Mouse (Mus musculus) myocyte (in vitro differentiated cells): ENCODE results near the gene Upk3b. TPM values are rescaled to one million over a fixed set of nuclear protein-coding genes. Genes with fewer than 3 reads are reported as not detected.

Experiments used
- H3K27me3 ChIP-seq: one replicate; pipeline ENCODE4 v1.6.1; 2011; ENCODE audit not compliant: control insufficient read depth, insufficient read depth, insufficient read length
- H3K36me3 ChIP-seq: one replicate; pipeline ENCODE4 v1.6.1; 2011; ENCODE audit not compliant: control insufficient read depth, insufficient read depth
- H3K4me2 ChIP-seq: one replicate; pipeline ENCODE4 v1.6.1; 2011; ENCODE audit warnings: low read depth, control low read depth
- H3K4me3 ChIP-seq: one replicate; pipeline ENCODE4 v1.5.1; 2011; ENCODE audit warnings: mild to moderate bottlenecking, control low read depth, moderate library complexity
- H3K79me2 ChIP-seq: one replicate; pipeline ENCODE4 v1.6.1; 2011; ENCODE audit not compliant: control insufficient read depth, insufficient read depth
- H3ac ChIP-seq: one replicate; pipeline ENCODE4 v1.6.1; 2011; ENCODE audit not compliant: control insufficient read depth, insufficient read length
- CEBPB ChIP-seq: IDR thresholded peaks from 2 replicates; pipeline ENCODE4 v1.6.1; 2011; ENCODE audit warnings: mild to moderate bottlenecking, moderate library complexity; ENCODE audit not compliant: poor library complexity, insufficient read depth, severe bottlenecking
- E2F4 ChIP-seq: IDR thresholded peaks from one replicate; pipeline ENCODE4 v1.6.1; 2011; ENCODE audit warnings: mild to moderate bottlenecking, control low read depth, moderate library complexity; ENCODE audit not compliant: insufficient read depth
- MAX ChIP-seq: IDR thresholded peaks from one replicate; pipeline ENCODE4 v1.6.1; 2011; ENCODE audit warnings: low read depth, mild to moderate bottlenecking, control low read depth
- MYOD1 ChIP-seq, 3 experiments: IDR thresholded peaks; one replicate each; pipeline ENCODE4 v1.6.1; 2011; ENCODE audit warnings: control low read depth in 2 of 3, low read depth in 2 of 3, mild to moderate bottlenecking in 2 of 3, moderate library complexity in 1 of 3; ENCODE audit not compliant: insufficient read length in 2 of 3, control insufficient read depth in 1 of 3
- MYOG ChIP-seq, 3 experiments: IDR thresholded peaks; one replicate each; pipeline ENCODE4 v1.6.1; 2011; ENCODE audit warnings: control low read depth in 2 of 3, low read depth in 2 of 3, mild to moderate bottlenecking in 2 of 3; ENCODE audit not compliant: insufficient read length in 2 of 3, control insufficient read depth in 1 of 3, insufficient read depth in 1 of 3
- POLR2A ChIP-seq: IDR thresholded peaks from one replicate; pipeline ENCODE4 v1.6.1; 2011; ENCODE audit warnings: low read depth, mild to moderate bottlenecking, control low read depth, moderate library complexity; ENCODE audit not compliant: insufficient read length
- POLR2AphosphoS2 ChIP-seq: IDR thresholded peaks from one replicate; pipeline ENCODE4 v1.6.1; 2011; ENCODE audit warnings: low read depth, control low read depth; ENCODE audit not compliant: insufficient read length
- REST ChIP-seq: IDR thresholded peaks from one replicate; pipeline ENCODE4 v1.6.1; 2011; ENCODE audit warnings: mild to moderate bottlenecking, control low read depth, moderate library complexity; ENCODE audit not compliant: insufficient read depth, insufficient read length
- SRF ChIP-seq: IDR thresholded peaks from one replicate; pipeline ENCODE4 v1.6.1; 2011; ENCODE audit warnings: low read depth; ENCODE audit not compliant: control insufficient read depth, insufficient read length
- TCF12 ChIP-seq: IDR thresholded peaks from one replicate; pipeline ENCODE4 v1.6.1; 2011; ENCODE audit warnings: mild to moderate bottlenecking, control low read depth; ENCODE audit not compliant: poor library complexity, insufficient read depth, severe bottlenecking
- TCF3 ChIP-seq: IDR thresholded peaks from one replicate; pipeline ENCODE4 v1.6.1; 2011; ENCODE audit warnings: low read depth, control low read depth; ENCODE audit not compliant: insufficient read length
- USF1 ChIP-seq: IDR thresholded peaks from one replicate; pipeline ENCODE4 v1.6.1; 2011; ENCODE audit warnings: low read depth, mild to moderate bottlenecking, control low read depth, moderate library complexity
- polyA plus RNA-seq: library from polyadenylated mRNA; unstranded; fragments of >200 nt; fragmentation: generic; extraction: Trizol; gene quantifications from one replicate; pipeline ENCODE4 v1.2.1, GENCODE M21; 2012; ENCODE audit warnings: missing spikeins

Upk3b gene
- polyA plus RNA-seq, 1 experiment: not detected

- H3K4me2 ChIP-seq: peak overlapping the region; percentile 58
- H3K36me3 ChIP-seq: peaks cover 7% of the 10 kb centered on the region
- no peak for TF ChIP-seq TCF3
- TF ChIP-seq POLR2AphosphoS2: no peak
- no peak overlapping the region for H3ac ChIP-seq
- peaks cover 6% of the 10 kb centered on the region for H3K79me2 ChIP-seq
- no peak overlapping the region for H3K4me3 ChIP-seq
- H3K27me3 ChIP-seq: no peaks in the 10 kb centered on the region
These were observed 23.4 kb upstream of the Upk3b start for GRCm38 (mm10) chr5:136014877-136015276.

DNA sequence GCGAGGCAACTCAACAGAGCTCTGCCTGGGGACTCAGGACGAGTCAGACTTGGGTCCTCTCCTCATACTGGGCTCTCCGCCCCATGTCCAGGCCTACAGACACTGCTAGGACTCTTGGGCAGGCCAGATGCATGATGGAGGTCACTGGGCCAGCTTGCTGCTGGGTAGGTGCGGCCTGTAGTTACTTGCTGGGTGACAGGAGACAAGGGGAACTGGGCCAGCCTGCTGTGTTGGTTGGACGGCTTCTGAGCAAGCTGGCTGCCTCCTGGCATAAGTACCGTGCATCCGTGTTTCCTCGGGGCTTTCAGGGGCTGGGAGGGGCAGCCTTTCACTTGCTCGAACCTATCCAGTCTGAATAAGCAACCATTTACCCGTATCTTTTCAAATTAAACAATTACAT is 22.7 kb upstream of the Upk3b start:
- Histone ChIP-seq H3K4me2 (peak overlapping the region; percentile 58), H3K79me2 (peaks cover 6% of the 10 kb centered on the region), H3K36me3 (peaks cover 7% of the 10 kb centered on the region), H3K4me3 (no peak overlapping the region), H3ac (no peak overlapping the region), H3K27me3 (no peaks in the 10 kb centered on the region)
- TF ChIP-seq CEBPB (no peak), USF1 (no peak), SRF (no peak), TCF3 (no peak), MAX (no peak), E2F4 (no peak), POLR2A (no peak), POLR2AphosphoS2 (no peak), REST (no peak), TCF12 (no peak), MYOD1 (IDR thresholded peaks at IDR 0.05; ENCODE audit: control insufficient read depth in 1 of 3, insufficient read length in 2 of 3, low read depth in 2 of 3) (no peak), MYOG (IDR thresholded peaks at IDR 0.05; ENCODE audit: control insufficient read depth in 1 of 3, insufficient read depth in 1 of 3, insufficient read length in 2 of 3, low read depth in 2 of 3) (no peak)

- H3K36me3 ChIP-seq: peaks cover 7% of the 10 kb centered on the region
- TF ChIP-seq TCF3 (no peak), USF1 (peak; percentile 68), MAX (peak; percentile 80), TCF12 (no peak), SRF (no peak), MYOD1 (IDR thresholded peaks at IDR 0.05; ENCODE audit: control insufficient read depth in 1 of 3, insufficient read length in 2 of 3, low read depth in 2 of 3) (peak in 1 of 3 experiments; percentile 27), POLR2A (no peak)
These were observed 22.1 kb upstream of the Upk3b start for GRCm38 (mm10) chr5:136016014-136016876.

DNA sequence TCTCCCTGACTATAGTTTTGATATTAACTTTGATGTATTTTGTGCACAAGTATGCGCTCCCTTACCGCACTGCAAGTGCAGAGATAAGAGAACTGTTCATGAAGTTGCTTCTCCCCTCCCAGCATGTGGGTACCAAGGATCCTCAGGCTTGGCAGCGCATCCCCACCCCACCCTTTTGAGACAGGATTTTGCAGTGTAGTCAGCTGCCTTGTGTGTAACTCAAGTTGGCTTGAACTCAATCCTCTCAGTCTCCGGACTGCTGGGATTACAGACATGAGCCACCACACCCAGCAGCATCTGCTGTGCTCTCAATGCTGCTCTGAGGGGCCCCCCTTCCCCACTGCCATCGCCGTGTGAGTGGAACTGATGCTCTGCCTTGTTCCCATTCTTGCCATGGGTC is 21.0 kb upstream of the Upk3b start:
- H3K4me3 ChIP-seq: no peak overlapping the region
- no peaks in the 10 kb centered on the region for H3K27me3 ChIP-seq
- H3K36me3 ChIP-seq: peaks cover 7% of the 10 kb centered on the region
- H3ac ChIP-seq: no peak overlapping the region
- H3K4me2 ChIP-seq: peak overlapping the region; percentile 61
- peaks cover 6% of the 10 kb centered on the region for H3K79me2 ChIP-seq
- no peak for TF ChIP-seq TCF3
- TF ChIP-seq USF1: no peak
- no peak for TF ChIP-seq SRF
- no peak for TF ChIP-seq CEBPB
- TF ChIP-seq MYOD1 (IDR thresholded peaks at IDR 0.05; ENCODE audit: control insufficient read depth in 1 of 3, insufficient read length in 2 of 3, low read depth in 2 of 3): peak in 1 of 3 experiments; percentile 54
- peak in 1 of 3 experiments; percentile 62 for TF ChIP-seq MYOG (IDR thresholded peaks at IDR 0.05; ENCODE audit: control insufficient read depth in 1 of 3, insufficient read depth in 1 of 3, insufficient read length in 2 of 3, low read depth in 2 of 3)

More at GRCm38 (mm10) chr5:136016014-136016876, 22.1 kb upstream of the Upk3b start:
- Histone ChIP-seq H3K4me3 (no peak overlapping the region), H3ac (no peak overlapping the region), H3K27me3 (no peaks in the 10 kb centered on the region), H3K4me2 (peak overlapping the region; percentile 61), H3K79me2 (peaks cover 6% of the 10 kb centered on the region)

DNA sequence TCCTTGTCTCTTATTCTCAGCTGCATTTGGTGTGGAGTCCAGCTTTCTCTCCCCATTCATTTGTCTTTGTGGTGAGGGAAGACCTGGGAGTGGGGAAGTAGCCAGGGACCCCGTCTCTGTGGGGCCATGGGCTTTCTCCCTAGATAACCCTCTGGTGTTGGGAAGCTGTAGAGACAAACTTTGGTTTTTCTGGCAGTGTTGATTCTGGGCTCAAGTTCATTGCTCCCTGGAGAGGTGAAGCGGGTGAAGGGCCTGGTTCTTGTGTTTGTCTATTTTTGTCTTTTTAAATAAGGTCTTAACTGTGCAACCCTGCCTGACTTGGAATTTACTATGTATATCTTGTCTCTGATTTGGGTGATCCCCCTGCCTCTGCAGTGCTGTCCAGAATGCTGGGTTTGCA is 19.6 kb upstream of the Upk3b start:
- Histone ChIP-seq H3K36me3 (no peaks in the 10 kb centered on the region), H3K79me2 (peaks cover 6% of the 10 kb centered on the region), H3K4me3 (no peak overlapping the region), H3ac (no peak overlapping the region), H3K27me3 (no peaks in the 10 kb centered on the region), H3K4me2 (no peak overlapping the region)
- TF ChIP-seq TCF12: no peak
- no peak for TF ChIP-seq CEBPB
- TF ChIP-seq POLR2A: no peak
- TF ChIP-seq MAX: no peak
- no peak for TF ChIP-seq TCF3
- no peak for TF ChIP-seq MYOD1 (IDR thresholded peaks at IDR 0.05; ENCODE audit: control insufficient read depth in 1 of 3, insufficient read length in 2 of 3, low read depth in 2 of 3)
- no peak for TF ChIP-seq POLR2AphosphoS2
- TF ChIP-seq REST: no peak
- no peak for TF ChIP-seq USF1
- TF ChIP-seq MYOG (IDR thresholded peaks at IDR 0.05; ENCODE audit: control insufficient read depth in 1 of 3, insufficient read depth in 1 of 3, insufficient read length in 2 of 3, low read depth in 2 of 3): no peak
- no peak for TF ChIP-seq E2F4
- no peak for TF ChIP-seq SRF
